Mouse (Mus musculus): ENCODE data around the gene Ubl7.

DNA sequence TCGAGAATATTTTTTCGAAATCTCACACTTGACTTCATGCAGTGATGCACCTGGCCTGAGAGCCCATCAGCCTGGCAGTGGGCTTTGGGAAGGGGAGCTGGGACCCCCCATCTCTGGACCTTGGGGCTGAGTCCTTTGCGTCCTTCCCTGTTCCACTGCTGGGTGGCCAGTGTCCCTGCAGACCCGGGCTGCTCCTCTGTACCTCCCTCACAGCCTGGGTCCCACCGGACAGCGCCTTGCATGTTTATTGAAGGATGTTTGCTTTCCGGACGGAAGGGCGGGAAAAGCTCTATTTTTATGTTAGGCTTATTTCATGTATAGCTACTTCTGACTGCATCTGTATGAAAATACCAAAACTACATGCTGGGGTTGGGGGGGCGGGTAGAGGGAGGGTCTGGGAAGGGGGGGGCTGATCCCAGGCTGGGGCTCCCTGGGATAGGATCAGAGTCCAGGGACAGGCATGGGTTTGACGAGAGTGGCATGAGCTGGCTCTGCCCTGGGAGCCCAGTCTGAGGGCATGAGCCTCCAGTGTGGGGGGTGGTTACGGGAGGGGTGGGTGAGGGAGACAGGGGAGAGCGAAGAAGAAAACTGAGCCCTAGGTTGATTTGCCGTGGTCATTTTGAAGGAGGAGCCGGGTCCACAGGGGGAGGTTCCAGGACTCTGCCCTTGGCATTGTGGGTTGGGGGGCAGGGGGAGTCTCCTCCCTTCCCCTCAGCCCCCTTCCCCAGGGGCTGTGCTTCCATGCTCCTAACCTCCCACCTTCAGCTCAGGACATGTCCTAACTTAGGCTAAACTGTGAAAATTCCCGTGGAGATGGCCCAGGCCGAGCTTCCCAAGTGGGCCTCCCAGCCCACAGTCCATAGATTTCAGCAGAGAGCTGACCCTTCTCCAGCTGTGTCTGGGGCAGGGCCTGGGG is 51.3 kb downstream of the Ubl7 start:
- no peak for TF ChIP-seq TAL1 (IDR thresholded peaks at IDR 0.05; ENCODE audit: low read length)
- TF ChIP-seq GATA1 (IDR thresholded peaks at IDR 0.05; ENCODE audit: low read length) = no peak
